Mouse (Mus musculus) bone marrow macrophage, adult 2 months (primary cell): ENCODE data around the gene 4931409K22Rik.

ENCODE experiments used
- CTCF ChIP-seq: IDR thresholded peaks from 2 replicates; pipeline ENCODE4 v1.5.1; 2012; ENCODE audit warnings: low read depth, mild to moderate bottlenecking, low read length, moderate library complexity
- POLR2A ChIP-seq: IDR thresholded peaks from 2 replicates; pipeline ENCODE4 v1.6.1; 2012; ENCODE audit warnings: mild to moderate bottlenecking, low read depth, low read length, borderline replicate concordance

- TF ChIP-seq CTCF (no peak), POLR2A (no peak)
Observed at GRCm38 (mm10) chr5:24542643-24543042, 14.0 kb downstream of the 4931409K22Rik start.
